Mouse (Mus musculus) stomach, embryonic 15.5 days (tissue): ENCODE measurements around the gene Smad9. TPM values are rescaled to one million over a fixed set of nuclear protein-coding genes. Genes with fewer than 3 reads are reported as not detected.

Experiments
- ATAC-seq: fragments of 200-750 bp; cut with Nextera tagmentation; 2 replicates; pipeline ENCODE4 v1.8.0; 2017; ENCODE audit warnings: low read depth, moderate number of reproducible peaks, moderate TSS enrichment; ENCODE audit not compliant: insufficient read depth, low FRiP score
- H3K27ac ChIP-seq: fragments of 300-500 bp; sonication (generic); 2 replicates; pipeline ENCODE4 v1.5.1; 2015; ENCODE audit warnings: mild to moderate bottlenecking, inconsistent platforms
- H3K27me3 ChIP-seq: fragments of 300-500 bp; sonication (generic); replicated peaks from 2 replicates; pipeline ENCODE4 v1.6.1; 2015; ENCODE audit warnings: inconsistent platforms
- H3K36me3 ChIP-seq: fragments of 300-500 bp; sonication (generic); 2 replicates; pipeline ENCODE4 v1.6.1; 2015; ENCODE audit warnings: inconsistent platforms
- H3K4me1 ChIP-seq: fragments of 300-500 bp; sonication (generic); 2 replicates; pipeline ENCODE4 v1.6.1; 2015; ENCODE audit warnings: inconsistent platforms
- H3K4me2 ChIP-seq: fragments of 300-500 bp; sonication (generic); 2 replicates; pipeline ENCODE4 v1.6.1; 2015; ENCODE audit warnings: mild to moderate bottlenecking, inconsistent platforms
- H3K4me3 ChIP-seq: fragments of 300-500 bp; sonication (generic); replicated peaks from 2 replicates; pipeline ENCODE4 v1.5.1; 2015; ENCODE audit warnings: inconsistent platforms
- H3K9ac ChIP-seq: fragments of 300-500 bp; sonication (generic); 2 replicates; pipeline ENCODE4 v1.6.1; 2015; ENCODE audit warnings: inconsistent platforms
- H3K9me3 ChIP-seq: fragments of 300-500 bp; sonication (generic); 2 replicates; pipeline ENCODE4 v1.6.1; 2016; ENCODE audit warnings: inconsistent platforms
- WGBS: fragments of 180-500 bp; shearing (Covaris S2); methylation state at CpG from one replicate; pipeline ENCODE4 v1.1.7; 2015; 5-methylcytosine and 5-hydroxymethylcytosine counted together
- polyA plus RNA-seq: library from polyadenylated mRNA; unstranded; fragments of >200 nt; fragmentation: Nextera tagmentation; extraction: Ambion mirVana; gene quantifications from 2 replicates; pipeline ENCODE4 v1.2.1, GENCODE M21; 2015

Smad9 gene
- 1.2 and 1.3 TPM in 2 replicates for polyA plus RNA-seq

GRCm38 (mm10) chr3:54755145-54756041 is at the start of gene Smad9:
Gene Smad9, plus strand, starts transcription at chr3:54755582.
- Histone ChIP-seq H3K9ac (peak within 1 kb of the TSS; percentile 69), H3K4me2 (peak within 1 kb of the TSS; percentile 98), H3K4me3 (peak within 1 kb of the TSS; percentile 69), H3K9me3 (no peaks in the 10 kb centered on the region), H3K4me1 (0 out of 2 replicates have a peak, but pooled peaks cover 3% of the 10 kb centered on the region), H3K27ac (peak within 1 kb of the TSS; percentile 71), H3K27me3 (no peaks in the 10 kb centered on the region), H3K36me3 (peaks cover 10% of the 10 kb centered on the region)
- peak; percentile 82 for ATAC-seq
- under 1% methylated on average over 63 of the region's 66 CpGs for WGBS

GRCm38 (mm10) chr3:54708972-54709371 is 46.4 kb upstream of the Smad9 start:
- Histone ChIP-seq H3K9me3 (no peaks in the 10 kb centered on the region), H3K36me3 (peaks cover 44% of the 10 kb centered on the region)
- 81% methylated on average over 9 of the region's 9 CpGs for WGBS

GRCm38 (mm10) chr3:54714253-54714652 is 41.1 kb upstream of the Smad9 start, which contains the start of gene Gm21958:
Gene Gm21958, minus strand, starts transcription at chr3:54714353.
- ATAC-seq = no peak
- H3K4me1 ChIP-seq = no peaks in the 10 kb centered on the region
- no peak within 1 kb of the TSS for H3K9ac ChIP-seq
- no peak within 1 kb of the TSS for H3K4me3 ChIP-seq
- H3K4me2 ChIP-seq = no peak within 1 kb of the TSS
- H3K27me3 ChIP-seq = no peaks in the 10 kb centered on the region
- H3K9me3 ChIP-seq = no peaks in the 10 kb centered on the region
- H3K36me3 ChIP-seq = peaks cover 50% of the 10 kb centered on the region
- 93% methylated on average over 6 of the region's 6 CpGs for WGBS
- H3K27ac ChIP-seq = no peak within 1 kb of the TSS

More at GRCm38 (mm10) chr3:54708972-54709371, 46.4 kb upstream of the Smad9 start:
- no peak overlapping the region for H3K9ac ChIP-seq
- no peaks in the 10 kb centered on the region for H3K27me3 ChIP-seq
- H3K4me2 ChIP-seq = no peak overlapping the region
- no peak for ATAC-seq
- no peak overlapping the region for H3K4me3 ChIP-seq
- H3K4me1 ChIP-seq = no peaks in the 10 kb centered on the region
- no peak overlapping the region for H3K27ac ChIP-seq

- Histone ChIP-seq H3K27me3 (no peaks in the 10 kb centered on the region), H3K4me3 (no peak overlapping the region), H3K4me1 (no peaks in the 10 kb centered on the region), H3K9ac (no peak overlapping the region), H3K36me3 (peaks cover 43% of the 10 kb centered on the region), H3K9me3 (no peaks in the 10 kb centered on the region), H3K27ac (no peak overlapping the region), H3K4me2 (no peak overlapping the region)
- WGBS = 91% methylated on average over 6 of the region's 6 CpGs
- no peak for ATAC-seq
These were observed 39.9 kb upstream of the Smad9 start for GRCm38 (mm10) chr3:54715461-54715860.

- Histone ChIP-seq H3K9ac (no peak overlapping the region), H3K4me1 (no peaks in the 10 kb centered on the region), H3K36me3 (peaks cover 47% of the 10 kb centered on the region), H3K27me3 (no peaks in the 10 kb centered on the region), H3K4me2 (no peak overlapping the region), H3K4me3 (no peak overlapping the region), H3K27ac (no peak overlapping the region), H3K9me3 (no peaks in the 10 kb centered on the region)
- ATAC-seq = no peak
- 87% methylated on average over 6 of the region's 6 CpGs for WGBS
These were observed 38.0 kb upstream of the Smad9 start for GRCm38 (mm10) chr3:54717348-54717747.

- Histone ChIP-seq H3K27me3 (no peaks in the 10 kb centered on the region), H3K4me2 (no peak overlapping the region), H3K9ac (no peak overlapping the region), H3K4me3 (no peak overlapping the region), H3K9me3 (no peaks in the 10 kb centered on the region), H3K4me1 (no peaks in the 10 kb centered on the region), H3K27ac (no peak overlapping the region), H3K36me3 (peaks cover 49% of the 10 kb centered on the region)
- ATAC-seq = no peak
- 66% methylated on average over 3 of the region's 3 CpGs for WGBS
These were observed 36.4 kb upstream of the Smad9 start for GRCm38 (mm10) chr3:54718947-54719346.

- Histone ChIP-seq H3K36me3 (peaks cover 40% of the 10 kb centered on the region), H3K4me2 (no peak overlapping the region), H3K9me3 (no peaks in the 10 kb centered on the region), H3K4me3 (no peak overlapping the region), H3K9ac (no peak overlapping the region), H3K4me1 (no peaks in the 10 kb centered on the region), H3K27ac (no peak overlapping the region), H3K27me3 (no peaks in the 10 kb centered on the region)
- ATAC-seq = no peak
- 71% methylated on average over 10 of the region's 10 CpGs for WGBS
These were observed 31.5 kb upstream of the Smad9 start for GRCm38 (mm10) chr3:54723741-54724500.

- H3K4me3 ChIP-seq = no peak overlapping the region
- H3K9ac ChIP-seq = no peak overlapping the region
- 82% methylated on average over 2 of the region's 2 CpGs for WGBS
- no peaks in the 10 kb centered on the region for H3K9me3 ChIP-seq
- H3K36me3 ChIP-seq = peaks cover 53% of the 10 kb centered on the region
- no peaks in the 10 kb centered on the region for H3K27me3 ChIP-seq
- H3K4me2 ChIP-seq = no peak overlapping the region
- no peaks in the 10 kb centered on the region for H3K4me1 ChIP-seq
- H3K27ac ChIP-seq = no peak overlapping the region
- ATAC-seq = no peak
These were observed 30.0 kb upstream of the Smad9 start for GRCm38 (mm10) chr3:54725344-54725743.

- ATAC-seq = no peak
- peaks cover 46% of the 10 kb centered on the region for H3K36me3 ChIP-seq
- H3K4me3 ChIP-seq = no peak overlapping the region
- H3K9ac ChIP-seq = no peak overlapping the region
- no peak overlapping the region for H3K4me2 ChIP-seq
- no peaks in the 10 kb centered on the region for H3K9me3 ChIP-seq
- H3K27ac ChIP-seq = no peak overlapping the region
- WGBS = 90% methylated on average over 2 of the region's 2 CpGs
- H3K27me3 ChIP-seq = no peaks in the 10 kb centered on the region
- H3K4me1 ChIP-seq = no peaks in the 10 kb centered on the region
These were observed 27.8 kb upstream of the Smad9 start for GRCm38 (mm10) chr3:54727588-54727987.

GRCm38 (mm10) chr3:54728100-54728499 is 27.3 kb upstream of the Smad9 start:
- 92% methylated on average over 6 of the region's 6 CpGs for WGBS
- H3K27ac ChIP-seq = no peak overlapping the region
- no peaks in the 10 kb centered on the region for H3K4me1 ChIP-seq
- no peak for ATAC-seq
- no peak overlapping the region for H3K9ac ChIP-seq
- H3K27me3 ChIP-seq = no peaks in the 10 kb centered on the region
- no peak overlapping the region for H3K4me2 ChIP-seq
- H3K4me3 ChIP-seq = no peak overlapping the region
- no peaks in the 10 kb centered on the region for H3K9me3 ChIP-seq
- H3K36me3 ChIP-seq = peaks cover 46% of the 10 kb centered on the region

- no peak for ATAC-seq
- 52% methylated on average over 8 of the region's 8 CpGs for WGBS
- H3K4me1 ChIP-seq = 0 out of 2 replicates have a peak, but pooled peaks cover 2% of the 10 kb centered on the region
- no peak overlapping the region for H3K27ac ChIP-seq
- H3K4me2 ChIP-seq = no peak overlapping the region
- peaks cover 39% of the 10 kb centered on the region for H3K36me3 ChIP-seq
- no peaks in the 10 kb centered on the region for H3K9me3 ChIP-seq
- H3K4me3 ChIP-seq = no peak overlapping the region
- H3K9ac ChIP-seq = no peak overlapping the region
- no peaks in the 10 kb centered on the region for H3K27me3 ChIP-seq
These were observed 23.7 kb upstream of the Smad9 start for GRCm38 (mm10) chr3:54731626-54732150.
